Mouse (Mus musculus) CH12.LX (cell line): Measurements from ENCODE around the gene Pla2g10. TPM values are rescaled to one million over a fixed set of nuclear protein-coding genes. Genes with fewer than 3 reads are reported as not detected.

ENCODE experiments used
- DNase-seq: peaks from one replicate; pipeline ENCODE4 v3.0.0-alpha.2; 2013; ENCODE audit errors: extremely low read depth
- H3K27ac ChIP-seq: 2 replicates; pipeline ENCODE4 v1.5.1; 2012; ENCODE audit warnings: low read depth, mild to moderate bottlenecking, control low read depth, moderate library complexity; ENCODE audit not compliant: insufficient read depth
- H3K27me3 ChIP-seq: replicated peaks from 2 replicates; pipeline ENCODE3; 2012; ENCODE audit warnings: inconsistent platforms
- H3K36me3 ChIP-seq, 2 experiments: replicated peaks in 1 of 2; 2 replicates each; pipeline versions ENCODE3 to v1.6.1; 2012; ENCODE audit warnings: inconsistent platforms in 1 of 2, low read length in 1 of 2, mild to moderate bottlenecking in 1 of 2, mixed read lengths in 1 of 2, moderate library complexity in 1 of 2; ENCODE audit not compliant: control insufficient read depth in 1 of 2, insufficient read depth in 1 of 2
- H3K4me1 ChIP-seq, 2 experiments: 2 replicates each; pipeline ENCODE4 v1.6.1; 2012; ENCODE audit warnings: inconsistent platforms in 1 of 2, moderate library complexity in 1 of 2; ENCODE audit not compliant: insufficient read depth in 2 of 2, control insufficient read depth in 1 of 2
- H3K4me2 ChIP-seq: 2 replicates; pipeline ENCODE4 v1.6.1; 2012; ENCODE audit warnings: low read depth, mild to moderate bottlenecking, control low read depth; ENCODE audit not compliant: poor library complexity, insufficient read depth, severe bottlenecking
- H3K4me3 ChIP-seq, 3 experiments: fragments of 150-350 bp in 1 of 3; sonication (generic) in 1 of 3; replicated peaks in 1 of 3; 2 replicates each; pipeline versions ENCODE3 to v1.5.1; 2011 to 2012; ENCODE audit warnings: low read depth in 2 of 3, low read length in 2 of 3, mild to moderate bottlenecking in 2 of 3, moderate library complexity in 2 of 3, control low read depth in 1 of 3, improper control_type of control experiment in 1 of 3, inconsistent platforms in 1 of 3, mixed read lengths in 1 of 3; ENCODE audit not compliant: poor library complexity in 1 of 3
- H3K79me2 ChIP-seq: replicated peaks from 2 replicates; pipeline ENCODE4 v1.6.1; 2012; ENCODE audit warnings: mild to moderate bottlenecking, moderate library complexity; ENCODE audit not compliant: control insufficient read depth, poor library complexity, insufficient read depth, severe bottlenecking; ENCODE audit errors: extremely low read depth
- H3K9ac ChIP-seq: 2 replicates; pipeline ENCODE4 v1.6.1; 2012; ENCODE audit warnings: low read depth, mild to moderate bottlenecking, control low read depth, moderate library complexity; ENCODE audit not compliant: insufficient read depth
- H3K9me3 ChIP-seq: replicated peaks from 2 replicates; pipeline ENCODE3; 2012; ENCODE audit warnings: low read length, inconsistent platforms, mixed read lengths
- BHLHE40 ChIP-seq: IDR thresholded peaks from 2 replicates; pipeline ENCODE4 v1.6.1; 2011; ENCODE audit warnings: mild to moderate bottlenecking, low read depth, low read length, improper control_type of control experiment
- ETS1 ChIP-seq: conservative IDR thresholded peaks from 2 replicates; pipeline ENCODE4 v1.6.1; 2012; ENCODE audit warnings: low read depth, mild to moderate bottlenecking, inconsistent platforms, low read length, improper control_type of control experiment, moderate library complexity
- HCFC1 ChIP-seq: IDR thresholded peaks from 2 replicates; pipeline ENCODE4 v1.6.1; 2012; ENCODE audit warnings: low read depth, mild to moderate bottlenecking, inconsistent platforms, low read length, improper control_type of control experiment
- IRF4 ChIP-seq: IDR thresholded peaks from 2 replicates; pipeline ENCODE4 v1.6.1; 2014; ENCODE audit warnings: low read depth, mild to moderate bottlenecking, inconsistent platforms, low read length, improper control_type of control experiment
- MAX ChIP-seq: IDR thresholded peaks from 2 replicates; pipeline ENCODE4 v1.6.1; 2011; ENCODE audit warnings: low read length, improper control_type of control experiment
- MXI1 ChIP-seq: IDR thresholded peaks from 2 replicates; pipeline ENCODE4 v1.6.1; 2011; ENCODE audit warnings: mild to moderate bottlenecking, low read depth, low read length, improper control_type of control experiment
- MYC ChIP-seq: IDR thresholded peaks from 2 replicates; pipeline ENCODE4 v1.6.1; 2011; ENCODE audit warnings: low read depth, mild to moderate bottlenecking, improper control_type of control experiment, low read length
- PAX5 ChIP-seq: IDR thresholded peaks from 2 replicates; pipeline ENCODE4 v1.6.1; 2012; ENCODE audit warnings: low read length, inconsistent platforms, mixed read lengths
- RCOR1 ChIP-seq: conservative IDR thresholded peaks from 2 replicates; pipeline ENCODE4 v1.6.1; 2012; ENCODE audit warnings: low read depth, mild to moderate bottlenecking, inconsistent platforms, low read length, improper control_type of control experiment
- SIN3A ChIP-seq: IDR thresholded peaks from 2 replicates; pipeline ENCODE4 v1.6.1; 2012; ENCODE audit warnings: low read length, improper control_type of control experiment, inconsistent platforms
- SMC3 ChIP-seq: IDR thresholded peaks from 2 replicates; pipeline ENCODE4 v1.6.1; 2011; ENCODE audit warnings: low read depth, low read length, improper control_type of control experiment
- USF1 ChIP-seq: IDR thresholded peaks from 2 replicates; pipeline ENCODE4 v1.6.1; 2014; ENCODE audit warnings: low read depth, mild to moderate bottlenecking, inconsistent platforms, low read length, improper control_type of control experiment
- dilution Hi-C: fragments of 300-500 bp; cut with MboI; formaldehyde crosslinking; loops from 2 replicates; pipeline ENCODE4 v1.14.3; 2020; ENCODE audit warnings: low sequenced_read_pairs; ENCODE audit not compliant: extremely low pct_unique_long_range_greater_than_20kb, extremely low pct_ligation_motif_present
- in situ Hi-C: fragments of 300-500 bp; cut with MboI; formaldehyde crosslinking; loops from 3 replicates; pipeline ENCODE4 v1.14.3; 2019; ENCODE audit warnings: low sequenced_read_pairs, low pct_ligation_motif_present, low pct_unique_long_range_greater_than_20kb, mixed read lengths
- polyA plus RNA-seq: library from polyadenylated mRNA; unstranded; fragments of >175 nt; gene quantifications from 2 replicates; pipeline ENCODE4 v1.2.1, GENCODE M21; 2012; ENCODE audit warnings: low read depth; ENCODE audit not compliant: insufficient read length
- total RNA-seq, 2 experiments: library from RNA; depleted of rRNA; stranded (reverse); fragments of 300-350 nt in 1 of 2; fragments of >200 nt in 1 of 2; gene quantifications; 2 replicates each; pipeline ENCODE4 v1.2.3; 2012 to 2014

Pla2g10 gene
- total and polyA plus RNA-seq, 3 experiments = not detected

DNA sequence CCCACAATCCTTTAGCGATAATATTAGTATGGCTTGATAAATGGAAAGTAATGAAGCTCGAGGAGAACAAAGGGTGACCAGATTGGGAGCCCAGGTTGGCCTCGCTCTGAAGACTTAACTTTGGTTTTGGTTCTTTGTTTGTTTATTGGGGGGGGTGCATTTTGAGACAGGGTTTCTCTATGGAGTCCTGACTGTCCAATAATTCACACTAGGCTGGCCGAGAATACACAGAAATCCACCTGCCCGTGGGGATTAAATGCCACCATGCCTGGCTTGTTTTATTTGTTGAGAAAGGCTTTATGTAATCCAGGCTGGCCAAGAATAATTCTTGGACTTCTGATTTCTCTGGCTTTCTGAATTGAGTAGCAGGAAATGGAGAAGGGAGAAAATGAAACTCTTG, 57.7 kb downstream of the Pla2g10 start:
- dilution Hi-C loops = no loop called here
- TF ChIP-seq PAX5 = no peak
- no peak for TF ChIP-seq SMC3
- no peak for TF ChIP-seq HCFC1
- in situ Hi-C loops = no loop called here
- Histone ChIP-seq H3K9ac (peak overlapping the region; percentile 16; the same call in 1 of the 2 replicates), H3K27ac (no peak overlapping the region), H3K36me3 (peaks cover 19 to 39% of the 10 kb centered on the region in 2 experiments), H3K4me2 (peak overlapping the region; percentile 92), H3K79me2 (peaks cover 34% of the 10 kb centered on the region), H3K27me3 (no peaks in the 10 kb centered on the region), H3K4me1 (peaks cover 0 to 37% of the 10 kb centered on the region in 2 experiments), H3K4me3 (peak overlapping the region in 2 of 3 experiments; percentile 81 to 86), H3K9me3 (no peaks in the 10 kb centered on the region)
- no peak for DNase-seq

DNA sequence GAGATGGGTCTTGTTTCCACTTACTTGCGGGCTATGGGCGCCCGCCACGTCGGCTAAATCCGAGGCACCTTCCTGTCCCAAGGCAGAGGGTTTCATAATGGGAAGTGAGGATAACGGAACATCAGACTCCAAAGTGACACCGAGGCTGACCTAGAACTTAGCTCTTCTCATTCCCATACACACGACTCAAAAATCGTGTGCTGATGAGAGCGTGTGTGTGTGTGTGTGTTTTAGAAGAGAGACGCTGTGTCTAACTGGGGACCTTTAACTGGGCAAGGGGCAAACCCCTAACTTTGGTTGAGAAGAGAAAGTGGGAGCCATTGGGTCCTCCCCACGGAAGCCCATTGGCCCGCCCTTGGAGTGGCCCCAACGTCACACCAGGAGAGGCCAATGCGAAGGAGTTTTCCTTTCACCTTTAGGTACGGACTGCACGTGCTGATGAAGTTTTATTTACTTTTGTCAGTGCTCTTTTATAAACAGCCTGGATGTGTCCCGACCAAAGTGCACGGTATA, 58.3 kb downstream of the Pla2g10 start:
- Histone ChIP-seq H3K9me3 (no peaks in the 10 kb centered on the region), H3K27me3 (no peaks in the 10 kb centered on the region), H3K4me2 (peak overlapping the region; percentile 92), H3K36me3 (peaks cover 12 to 32% of the 10 kb centered on the region in 2 experiments), H3K79me2 (peaks cover 37% of the 10 kb centered on the region), H3K4me3 (peak overlapping the region; percentile 65 to 86 (median 81)), H3K9ac (peak overlapping the region; percentile 81), H3K27ac (peak overlapping the region; percentile 39), H3K4me1 (peaks cover 0 to 37% of the 10 kb centered on the region in 2 experiments)
- peak; percentile 82 for DNase-seq
- in situ Hi-C loops (no loop called here), dilution Hi-C loops (no loop called here)
- no peak for TF ChIP-seq RCOR1
- TF ChIP-seq ETS1 = no peak
- peak; percentile 45; the same call in 1 of the 2 replicates for TF ChIP-seq SIN3A
- peak; percentile 51; the same call in 1 of the 2 replicates for TF ChIP-seq IRF4
- no peak for TF ChIP-seq SMC3
- peak; percentile 81; the same call in 1 of the 2 replicates for TF ChIP-seq MYC
- TF ChIP-seq USF1 = no peak
- peak; percentile 97 for TF ChIP-seq MAX
- TF ChIP-seq MXI1 = peak; percentile 95
- peak; percentile 96 for TF ChIP-seq BHLHE40
